Mouse (Mus musculus) layer of hippocampus, postnatal 36 days (tissue): ENCODE data around the gene Agbl4. TPM values are rescaled to one million over a fixed set of nuclear protein-coding genes. Genes with fewer than 3 reads are reported as not detected.

ENCODE experiments used
- DNase-seq, 2 experiments: peaks; one replicate each; pipeline ENCODE4 v3.0.0; 2022
- total RNA-seq, 2 experiments: library from RNA; stranded (reverse); gene quantifications; 2 replicates each; pipeline ENCODE4 v1.2.3; 2021

Gene Agbl4
- total RNA-seq, 2 experiments from 2014 or later: 12.6 to 13.0 TPM

DNA sequence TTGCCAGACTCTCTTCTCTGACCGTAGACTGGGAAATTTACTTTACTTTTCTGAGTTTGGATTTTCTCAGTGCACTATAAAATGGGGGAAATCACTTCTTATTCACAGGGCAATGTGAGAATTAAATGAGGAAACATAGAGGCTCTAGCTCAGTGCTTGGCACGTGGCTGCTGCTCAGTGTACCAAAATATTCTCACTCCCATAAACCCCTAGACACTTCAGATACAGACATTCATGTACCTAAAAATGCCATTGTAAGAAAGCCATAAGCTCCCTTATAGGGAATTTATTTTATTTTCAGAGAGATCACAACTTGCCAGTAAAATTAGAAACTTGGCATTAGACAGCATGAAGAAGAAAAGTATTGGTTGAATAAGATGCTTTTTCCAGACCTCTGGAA, 883.5 kb downstream of the Agbl4 start:
- DNase-seq: no peak

DNA sequence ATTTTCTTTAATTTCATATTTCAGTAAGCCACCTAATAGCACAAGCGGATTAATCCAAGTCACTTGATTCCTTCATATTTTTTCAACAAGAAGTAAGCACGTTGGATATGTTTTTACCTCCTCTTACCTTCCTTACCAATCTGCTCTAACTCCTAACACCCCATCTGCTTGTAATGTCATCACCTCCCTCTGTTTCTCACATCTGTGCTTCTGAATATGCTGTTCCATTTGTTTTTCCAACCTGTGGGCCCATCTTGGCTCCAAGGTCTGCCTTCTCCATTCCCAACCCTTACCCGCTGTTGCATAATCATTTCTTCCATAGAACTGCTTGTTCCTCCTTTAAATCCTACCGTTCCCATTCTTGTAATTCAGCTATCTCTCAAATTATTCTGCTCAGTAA, 884.4 kb downstream of the Agbl4 start:
- DNase-seq: no peak

DNA sequence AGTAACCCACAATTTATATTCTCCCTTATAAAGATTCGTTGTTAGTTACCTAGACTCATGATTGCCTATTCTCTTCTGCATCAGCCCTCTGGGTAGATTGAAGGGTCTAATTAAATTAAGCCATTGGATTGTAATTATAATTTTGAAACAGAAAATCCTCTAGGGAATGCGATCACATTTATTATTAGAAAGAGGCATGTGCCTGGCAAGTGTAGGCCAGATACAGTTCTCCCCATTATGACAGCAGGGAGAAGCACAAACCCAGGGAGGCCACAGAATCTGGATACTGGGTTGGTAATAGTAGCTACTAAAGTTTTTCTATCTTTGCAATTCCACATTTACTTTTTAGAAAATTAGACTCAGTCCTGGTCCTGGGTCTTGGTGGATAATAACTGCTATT, 887.2 kb downstream of the Agbl4 start:
- DNase-seq: no peak

DNA sequence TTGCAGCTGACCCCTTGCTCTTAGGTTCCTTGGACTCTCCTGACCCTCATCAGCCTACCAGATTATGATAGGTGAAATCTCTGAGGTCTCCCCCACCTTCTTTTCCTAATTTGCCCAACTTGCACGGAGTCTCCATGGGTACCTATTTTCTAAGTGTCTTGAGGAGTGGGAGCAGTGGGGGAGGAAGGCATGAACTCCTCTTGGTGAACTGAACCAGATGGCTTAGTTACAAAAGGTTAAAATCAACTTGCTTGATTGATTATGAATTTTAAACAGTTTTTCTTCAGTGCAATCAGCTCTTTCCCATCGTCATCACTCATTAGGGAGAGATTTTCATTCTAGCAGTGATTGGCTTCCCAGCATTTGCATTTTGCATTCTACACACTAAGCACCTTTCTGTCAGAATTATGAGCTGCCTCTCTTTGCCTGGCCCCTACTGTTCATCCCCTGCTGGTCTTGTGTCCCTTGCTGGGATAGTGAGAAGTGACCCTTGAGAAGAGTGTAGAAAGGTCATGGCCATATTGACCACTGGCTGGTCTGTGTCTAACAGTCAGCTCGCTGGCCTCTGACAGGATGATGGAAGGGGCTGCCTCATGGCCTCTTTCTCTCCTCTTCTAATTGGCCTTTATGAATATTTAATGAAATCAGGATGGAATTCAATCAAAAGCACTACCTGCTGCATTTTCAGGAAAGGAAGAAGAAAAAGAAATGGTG, 897.2 kb downstream of the Agbl4 start:
- DNase-seq: no peak

DNA sequence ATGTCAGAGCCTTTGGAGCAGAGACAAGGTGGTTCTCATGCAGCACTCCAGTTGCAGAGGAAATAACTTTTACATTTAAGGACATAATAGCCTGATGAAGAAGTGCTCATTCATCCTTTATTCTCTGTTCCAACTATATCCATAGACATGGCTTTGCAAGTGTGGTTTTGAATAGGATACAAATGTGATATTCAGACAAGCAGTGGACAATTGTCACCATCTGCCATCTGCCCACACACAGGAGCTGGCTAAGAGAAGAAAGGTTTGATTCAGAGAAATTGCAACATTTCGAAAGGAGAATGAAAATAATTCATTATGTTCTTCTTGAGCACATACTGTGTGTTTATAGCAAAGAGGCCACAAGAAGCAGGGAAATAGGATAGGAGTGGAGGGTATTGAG, 909.1 kb downstream of the Agbl4 start:
- DNase-seq: peak in 1 of 2 experiments; percentile 20

DNA sequence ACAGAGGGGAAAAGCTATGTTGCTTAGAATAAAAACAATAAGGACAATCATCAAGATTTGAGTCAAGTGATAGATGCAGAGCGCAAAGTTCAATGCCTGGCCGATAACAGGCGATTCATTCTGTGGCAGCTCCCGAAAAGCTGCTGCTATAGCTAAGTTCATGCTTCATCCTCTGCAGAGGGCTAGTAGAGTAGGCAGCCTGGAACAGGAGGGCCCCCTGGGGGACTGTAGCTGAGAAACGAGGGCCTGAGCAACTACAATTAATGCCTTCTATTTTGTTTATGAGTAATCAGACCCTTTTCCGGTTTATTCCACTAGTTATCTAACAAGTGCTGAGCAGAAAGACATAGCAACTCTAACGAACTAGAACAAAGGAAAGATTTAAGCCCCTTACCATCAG, 909.7 kb downstream of the Agbl4 start:
- no peak for DNase-seq

DNA sequence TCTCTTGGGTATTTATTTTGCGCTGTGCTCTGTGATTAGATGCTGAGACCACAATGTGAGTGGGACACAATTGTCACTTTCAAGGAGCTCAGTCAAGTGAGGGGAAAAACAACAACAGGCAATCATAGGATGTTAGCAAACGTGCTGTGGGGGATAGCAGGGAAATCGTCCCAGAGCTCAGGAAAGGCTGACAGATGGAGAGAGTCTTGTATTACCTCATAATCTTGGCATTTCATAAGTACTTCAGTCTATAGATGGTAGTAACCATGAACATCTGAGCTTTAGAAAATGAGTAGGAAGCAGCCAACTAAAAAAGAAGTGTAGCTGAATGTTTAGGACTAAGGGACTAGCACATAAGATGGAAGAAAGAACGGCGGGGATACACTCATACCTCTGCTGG, 910.2 kb downstream of the Agbl4 start:
- DNase-seq: no peak

DNA sequence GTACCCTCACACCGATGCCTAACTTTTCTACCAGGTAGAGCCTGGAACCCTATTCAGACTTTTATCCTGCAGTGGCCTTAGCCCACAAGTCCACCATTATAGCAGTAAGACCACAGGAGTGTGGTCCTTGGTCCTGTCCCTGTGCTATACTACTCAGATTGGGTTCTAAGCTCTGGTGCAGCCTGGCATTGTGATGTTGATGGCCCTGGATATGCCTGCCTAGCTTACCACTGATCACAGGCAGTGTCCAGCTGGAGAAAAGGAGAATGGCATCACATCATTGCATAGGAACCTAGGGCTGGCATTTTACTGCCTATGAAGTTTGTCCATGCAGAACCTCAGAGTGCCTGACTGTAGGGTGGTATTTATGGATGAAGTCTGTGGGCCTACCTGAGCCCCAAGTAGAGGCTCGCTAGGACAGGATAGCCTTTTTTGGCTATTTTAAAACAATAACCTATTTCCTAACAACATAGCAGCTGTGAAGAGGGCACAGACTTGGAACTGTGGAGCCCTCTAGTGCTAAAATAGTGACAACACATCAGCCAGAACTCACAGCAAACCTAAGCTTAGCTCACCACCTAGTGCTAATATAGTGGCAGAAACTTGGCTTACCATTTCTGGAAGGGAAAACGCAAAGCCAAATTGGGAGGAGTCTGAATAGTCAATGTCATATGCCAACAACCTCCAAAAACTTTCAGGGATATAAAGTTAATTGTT, 911.3 kb downstream of the Agbl4 start:
- DNase-seq: no peak

DNA sequence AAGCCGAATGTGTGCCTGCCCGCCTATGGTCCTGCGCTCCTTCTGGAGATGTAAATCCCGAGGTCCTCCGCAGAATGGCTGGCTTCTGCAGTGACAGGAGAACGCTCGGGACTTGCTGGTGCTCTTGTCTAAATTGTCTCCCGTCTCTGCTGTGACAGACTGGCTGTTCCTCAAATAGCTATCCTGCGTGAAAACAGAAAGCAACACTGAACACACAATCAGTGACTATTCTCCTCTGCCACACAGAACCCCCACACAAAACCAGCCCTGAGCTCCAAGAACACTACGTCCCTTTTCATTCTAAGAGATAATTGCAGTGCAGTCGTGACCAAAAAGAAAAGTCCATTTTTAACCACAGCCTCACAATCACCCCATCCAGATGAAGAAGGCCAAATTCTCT, 929.6 kb downstream of the Agbl4 start:
- DNase-seq: peak; percentile 48 to 57

DNA sequence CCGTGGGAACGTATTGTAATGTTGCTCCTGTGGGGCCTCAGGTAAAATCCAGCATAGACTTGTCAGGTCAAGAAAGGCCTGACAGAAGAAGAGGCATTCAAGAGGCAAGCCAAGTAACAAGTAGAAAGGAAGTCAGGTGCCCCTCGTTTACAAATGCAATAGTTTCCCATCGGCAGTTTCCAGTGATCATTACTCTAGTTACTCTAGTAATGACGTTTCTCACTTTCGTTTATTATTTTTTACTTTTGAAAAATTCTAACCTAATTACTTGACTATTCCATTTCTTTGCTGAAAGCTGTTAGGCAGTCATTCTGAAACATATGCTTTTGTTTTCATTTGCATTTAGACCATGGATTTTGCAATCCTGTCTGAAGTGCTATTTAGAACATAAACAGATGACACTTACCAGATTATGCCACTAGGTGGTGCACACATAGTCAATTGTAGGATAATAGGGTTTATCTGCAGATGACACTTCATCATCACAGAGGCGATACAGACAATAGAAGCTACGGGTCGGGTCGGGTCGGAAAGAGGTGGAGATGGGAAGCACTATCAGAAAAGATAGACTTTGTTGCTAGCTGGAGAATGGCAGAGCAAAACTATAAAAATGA, 930.4 kb downstream of the Agbl4 start:
- DNase-seq: no peak

DNA sequence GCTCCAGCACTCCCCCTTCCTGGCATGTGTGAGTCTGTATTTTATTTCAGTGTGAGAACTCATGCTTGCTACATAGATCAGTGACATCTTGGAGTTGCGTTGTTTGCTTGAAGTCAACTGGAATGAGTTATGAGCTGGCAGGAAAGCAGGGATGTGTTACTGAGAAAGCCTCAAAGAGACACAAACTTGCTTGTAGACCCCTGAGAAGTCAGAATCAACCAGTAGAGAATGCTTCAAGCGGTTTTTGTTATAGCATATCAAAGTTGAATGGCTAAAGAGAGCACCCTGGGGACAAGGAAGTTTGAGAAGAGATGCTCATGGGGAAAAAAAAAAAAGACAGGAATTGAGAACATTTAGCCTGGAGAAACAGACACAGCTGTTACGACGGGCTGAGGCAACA, 932.0 kb downstream of the Agbl4 start:
- DNase-seq: no peak

DNA sequence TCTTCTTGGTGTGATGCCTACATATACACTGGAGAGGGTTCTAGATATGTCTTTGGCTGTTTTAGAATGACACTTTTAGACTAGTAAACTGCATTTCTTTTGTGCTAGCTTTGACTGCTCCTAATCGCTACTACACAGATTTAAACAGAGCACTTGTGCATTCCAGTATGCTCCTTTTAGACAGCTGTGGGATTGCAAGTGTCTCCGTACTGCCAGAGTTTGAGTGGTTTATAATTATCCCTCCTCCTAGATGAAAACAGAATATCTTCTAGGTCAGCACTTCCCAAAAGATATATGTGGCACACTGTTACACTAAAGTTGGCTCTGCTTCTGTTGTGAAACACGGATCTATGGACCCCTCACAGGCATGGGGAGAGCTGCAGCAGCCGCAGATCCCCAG, 935.4 kb downstream of the Agbl4 start:
- DNase-seq: no peak

DNA sequence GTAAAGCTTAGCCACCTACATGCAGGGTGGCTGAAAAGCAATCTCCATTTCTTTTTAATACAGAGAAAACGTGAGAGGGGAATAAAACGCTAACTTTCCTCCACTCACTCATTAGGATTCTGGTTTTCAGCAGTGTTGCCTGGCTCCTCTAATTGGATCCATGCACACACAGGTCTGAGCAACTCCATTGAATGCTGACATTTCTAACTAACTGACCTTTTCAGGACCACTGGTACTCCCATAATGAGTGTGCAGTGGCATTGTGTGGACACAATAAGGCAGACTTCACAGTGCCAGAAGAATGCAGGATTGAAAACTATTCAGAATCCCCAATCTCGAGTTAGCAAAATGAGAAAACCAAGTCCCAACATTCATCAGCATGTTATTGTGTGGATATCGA, 952.5 kb downstream of the Agbl4 start:
- DNase-seq: no peak

DNA sequence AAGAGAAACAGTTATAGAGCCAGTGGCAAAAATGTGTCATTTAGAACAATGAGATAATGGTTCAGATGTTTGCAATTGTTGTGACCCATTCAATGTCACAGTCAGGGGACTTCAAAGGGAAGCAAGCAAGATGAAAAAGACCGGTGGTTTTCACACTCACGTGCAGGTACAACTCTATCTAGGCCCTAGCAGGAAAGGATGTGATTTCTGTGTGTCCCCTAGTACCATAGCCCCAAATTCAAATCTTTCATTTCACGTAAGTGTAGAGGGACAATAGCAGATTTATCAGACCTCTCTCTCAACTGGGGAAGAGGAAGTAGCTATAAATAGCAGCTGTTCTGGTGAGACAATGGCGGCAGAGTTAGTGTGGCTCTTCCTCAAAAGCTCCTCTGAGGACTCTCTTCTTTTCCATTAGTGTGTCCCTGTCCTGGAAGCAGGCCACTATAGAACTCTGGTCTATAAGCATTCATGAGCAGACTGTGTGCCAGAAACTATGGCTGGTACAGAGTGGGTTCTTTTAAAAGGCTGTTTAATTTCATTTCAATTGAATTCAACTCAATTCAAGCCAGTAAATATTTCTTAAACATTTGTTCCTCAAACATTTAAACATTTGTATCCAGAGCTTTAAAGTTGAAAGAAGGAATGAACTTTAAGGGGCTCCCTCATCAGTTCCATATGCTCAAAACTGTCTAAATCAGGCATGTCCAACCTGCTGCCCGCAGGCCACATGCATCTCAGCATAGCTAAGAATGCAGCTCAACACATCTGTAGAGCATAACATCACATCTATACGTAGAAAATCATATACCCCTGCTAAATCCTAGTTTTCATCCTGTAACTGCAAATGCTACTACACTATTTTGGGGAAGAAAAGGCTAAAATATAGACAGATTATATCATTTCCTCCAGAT, 953.4 kb downstream of the Agbl4 start:
- no peak for DNase-seq

DNA sequence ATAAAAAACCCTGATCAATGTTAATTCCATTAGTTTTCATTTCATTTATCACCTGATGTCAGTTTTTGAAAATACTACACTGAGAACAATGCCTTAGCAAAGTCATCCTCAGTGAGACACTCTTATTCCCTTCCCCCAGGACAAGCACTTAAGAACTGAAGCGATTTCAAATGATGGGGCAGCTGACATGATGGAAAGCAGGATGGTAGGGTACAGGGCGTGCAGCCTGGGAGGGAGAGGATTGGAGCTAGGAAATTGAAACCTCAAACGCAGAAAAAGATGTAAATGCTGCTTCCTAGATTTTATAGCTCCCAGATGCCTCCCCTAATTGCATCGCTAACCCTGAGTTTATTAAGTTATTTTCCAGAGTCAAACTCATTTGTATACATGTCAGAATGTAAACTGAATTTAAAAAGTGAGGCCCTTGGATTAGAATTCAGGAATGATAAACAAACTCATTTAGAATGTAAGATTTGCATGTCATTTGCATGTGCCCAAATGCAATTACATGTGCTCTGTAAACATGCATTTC, 959.2 kb downstream of the Agbl4 start:
- DNase-seq: no peak

DNA sequence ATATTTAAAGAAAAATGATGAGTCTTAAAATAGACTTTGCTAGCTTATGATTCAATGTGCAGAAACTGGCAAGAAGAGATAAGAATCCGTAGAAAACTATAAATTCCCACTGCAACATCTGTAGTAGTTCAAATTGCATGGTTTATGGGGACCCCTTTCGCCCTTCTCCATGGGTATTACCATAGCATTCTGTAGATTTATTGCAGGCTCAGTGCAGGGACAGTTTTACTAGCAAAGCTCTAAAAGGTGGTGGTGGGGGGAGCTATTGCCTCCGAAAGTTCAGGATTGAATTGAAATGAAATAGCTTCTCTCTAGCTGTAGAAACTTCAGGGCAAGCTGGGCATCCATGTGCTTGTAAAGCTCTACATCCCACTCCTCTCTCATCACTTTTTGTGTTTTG, 959.7 kb downstream of the Agbl4 start:
- no peak for DNase-seq

DNA sequence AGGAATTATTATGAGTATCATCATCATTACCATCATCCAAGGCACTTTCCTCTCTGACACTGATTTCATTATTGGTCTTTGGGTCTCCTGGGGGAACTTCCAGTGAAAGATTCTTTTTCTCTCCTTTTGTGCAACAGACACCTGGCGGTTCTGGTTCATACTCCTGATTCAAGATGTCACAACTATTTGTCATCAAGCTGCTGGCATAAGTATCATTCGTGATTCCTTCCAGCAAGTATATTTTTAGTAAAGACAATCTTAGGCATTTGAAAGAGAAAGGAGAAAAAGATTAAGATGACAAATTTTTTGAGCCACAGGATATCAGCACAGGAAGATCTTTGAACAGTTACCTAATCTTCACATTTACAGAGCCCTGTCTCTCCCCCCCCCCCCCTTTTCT, 966.7 kb downstream of the Agbl4 start:
- DNase-seq: no peak

DNA sequence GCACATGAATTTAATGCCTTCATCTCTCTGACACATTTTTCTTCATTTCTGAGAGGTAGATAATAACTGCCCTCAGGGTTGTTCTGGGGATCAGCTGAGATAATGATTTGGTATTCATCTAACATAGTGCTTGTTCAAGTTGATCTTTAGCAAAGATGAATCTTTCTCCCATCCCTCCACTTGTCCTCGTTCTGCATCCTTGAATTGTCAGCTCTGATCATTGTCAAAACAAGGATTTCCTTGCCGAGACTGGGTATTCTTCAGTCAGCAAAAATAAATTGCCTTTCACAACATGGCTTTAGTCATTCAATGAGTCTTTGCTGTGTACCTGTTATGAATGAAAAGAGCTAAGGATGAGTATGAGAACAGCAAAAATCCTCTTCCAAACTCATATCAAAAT, 970.3 kb downstream of the Agbl4 start:
- DNase-seq: no peak

DNA sequence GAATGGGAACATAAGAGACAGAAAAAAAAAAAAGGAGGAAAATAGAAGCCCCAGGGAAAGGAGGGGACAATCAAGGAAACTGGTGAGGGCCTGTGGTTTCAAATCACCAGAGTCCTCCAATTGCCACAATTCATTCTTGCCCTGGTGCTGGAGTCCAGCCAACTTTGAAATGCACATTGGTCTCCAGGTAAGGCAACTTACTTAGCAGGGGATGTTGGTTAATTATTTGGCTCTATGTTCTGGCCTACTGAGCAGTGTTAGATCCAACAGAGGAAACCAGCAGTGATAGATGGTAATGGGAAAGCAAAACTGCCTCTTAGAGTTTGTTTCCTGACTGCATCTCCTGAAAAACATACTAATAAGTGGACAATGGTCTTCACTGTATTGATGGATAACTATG, 979.7 kb downstream of the Agbl4 start:
- DNase-seq: no peak

DNA sequence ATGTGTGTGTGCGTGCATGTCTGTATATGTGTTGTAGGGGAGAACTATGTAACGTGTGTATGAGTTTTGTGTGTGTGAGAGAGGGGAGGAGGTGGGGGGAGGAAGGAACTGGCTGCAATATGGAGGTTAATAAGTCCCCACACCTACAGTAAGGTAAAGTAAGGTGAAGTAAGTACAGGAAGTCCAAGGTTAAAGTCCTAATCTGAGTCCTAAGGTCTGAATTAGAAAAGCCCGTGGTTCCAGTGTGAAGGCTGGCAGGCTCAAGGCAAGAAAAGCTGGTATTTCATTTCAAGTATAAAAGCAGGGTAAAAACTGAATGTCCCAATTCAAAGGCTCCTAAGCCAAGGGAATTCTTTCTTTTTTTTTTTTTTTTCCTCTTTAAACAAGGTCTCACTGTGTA, 980.6 kb downstream of the Agbl4 start:
- no peak for DNase-seq

DNA sequence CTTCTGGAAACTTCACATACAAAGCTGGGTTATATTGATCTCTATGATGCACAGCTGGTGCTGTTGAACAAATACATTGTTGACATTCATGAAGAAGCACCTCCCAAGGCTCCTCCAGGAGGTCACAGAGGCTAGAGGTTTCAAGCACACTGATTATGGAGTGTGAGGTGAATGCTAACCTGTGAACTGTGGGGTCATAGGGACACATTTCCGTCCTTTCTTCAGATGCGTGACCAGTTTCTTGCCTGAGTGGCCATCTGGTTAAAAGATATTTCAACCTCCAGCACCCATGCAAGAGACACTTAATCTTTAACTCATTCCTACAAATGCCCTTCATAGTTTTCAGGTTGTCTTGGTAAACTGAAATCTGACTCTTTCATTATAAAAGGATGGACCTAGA, 985.6 kb downstream of the Agbl4 start:
- no peak for DNase-seq

DNA sequence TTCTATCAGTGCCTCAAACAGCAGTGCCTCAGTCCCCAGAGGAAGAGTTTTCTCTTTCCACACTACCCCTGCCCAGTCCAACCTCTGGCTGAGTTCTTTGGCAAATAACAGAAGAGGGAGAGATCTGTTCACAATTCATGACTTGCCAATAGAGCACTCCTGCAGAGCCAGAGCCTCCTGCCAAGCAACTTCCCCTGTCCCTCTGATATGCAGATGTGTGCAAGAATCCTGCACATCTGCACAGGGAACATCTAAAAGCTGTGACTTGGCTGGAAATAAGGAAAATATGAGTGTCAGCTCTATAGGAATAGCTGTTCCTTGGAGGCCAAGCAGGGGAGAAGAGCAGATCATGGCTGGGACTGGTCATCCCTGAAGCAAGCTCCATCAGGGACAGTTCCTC, 993.3 kb downstream of the Agbl4 start:
- no peak for DNase-seq

DNA sequence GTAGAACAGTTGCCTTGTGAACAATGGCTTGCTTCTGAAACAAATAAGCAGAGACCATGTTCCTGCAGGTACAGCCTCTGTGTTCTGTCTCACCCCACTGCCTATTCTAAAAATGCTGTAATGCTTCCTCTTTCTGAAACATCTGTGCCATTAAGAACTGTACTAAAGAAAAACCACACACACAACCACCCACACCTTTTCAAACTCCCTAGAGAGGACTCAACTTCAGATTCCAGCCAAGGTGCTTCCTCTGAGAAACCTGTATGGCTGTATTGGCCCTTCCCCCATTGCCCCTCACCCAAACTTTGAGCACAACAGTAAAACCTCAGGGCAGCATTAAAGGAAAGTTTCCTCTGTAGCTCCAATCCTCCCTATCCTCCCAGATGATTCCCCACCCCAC, 1002.3 kb downstream of the Agbl4 start:
- no peak for DNase-seq
